Mouse (Mus musculus) CD8-positive naive resting alpha-beta T cell, adult 2 months (primary cell): ENCODE measurements around the gene Chn2.
A peak's percentile ranks its signal among the peaks of the same experiment; 100 is the strongest.

Source experiments
- DNase-seq, 2 experiments: peaks; one replicate each; pipeline ENCODE4 v3.0.0; 2022; ENCODE audit warnings: low read depth in 2 of 2, low spot score in 2 of 2

Chn2 gene

DNA sequence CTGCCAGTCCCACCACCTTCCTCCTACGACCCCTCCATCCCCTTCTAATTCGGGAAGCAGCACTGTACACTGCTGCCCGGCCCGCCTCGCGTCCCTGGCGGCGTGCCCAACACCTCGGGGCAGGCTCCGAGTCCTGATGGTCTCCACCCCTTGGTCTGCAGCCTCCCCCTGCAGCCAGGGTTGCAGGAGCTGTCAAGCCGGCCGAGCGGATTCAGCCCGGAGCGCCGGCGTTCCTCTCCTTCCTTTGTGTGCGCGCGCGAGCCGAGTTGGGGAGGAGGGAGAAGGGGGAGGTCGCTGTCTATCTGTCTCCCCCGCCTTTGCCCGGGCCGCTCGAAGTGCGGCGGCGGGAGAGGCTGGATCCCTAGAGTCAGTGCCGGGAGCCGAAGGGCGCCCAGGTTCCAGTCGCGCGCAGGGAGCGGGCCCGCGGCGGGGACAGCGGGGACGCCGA, at the start of gene Chn2:
Chn2 (plus strand) TSS at position 198 of the 448 bp plus-strand sequence.
- DNase-seq, result peak in 1 of 2 experiments; percentile 11

DNA sequence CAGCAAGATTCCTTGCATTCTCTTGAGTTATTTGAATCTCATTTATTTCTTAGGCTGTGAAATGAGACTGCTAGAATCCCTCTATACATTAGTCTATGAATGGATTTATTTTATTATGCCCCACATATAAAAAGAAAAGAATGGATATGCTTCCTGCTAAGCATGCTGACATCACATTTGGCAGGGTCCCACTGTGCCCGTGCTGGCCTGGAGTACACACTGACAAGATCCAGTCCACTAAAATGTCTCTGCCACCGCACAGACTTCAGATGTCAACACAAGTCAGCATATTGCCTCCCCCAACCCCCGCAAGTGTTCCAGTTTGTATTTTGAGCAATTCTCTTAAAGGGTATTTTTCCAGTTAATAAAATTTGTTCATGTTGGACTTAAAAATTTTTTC, 47.0 kb upstream of the Chn2 start:
- no peak for DNase-seq

DNA sequence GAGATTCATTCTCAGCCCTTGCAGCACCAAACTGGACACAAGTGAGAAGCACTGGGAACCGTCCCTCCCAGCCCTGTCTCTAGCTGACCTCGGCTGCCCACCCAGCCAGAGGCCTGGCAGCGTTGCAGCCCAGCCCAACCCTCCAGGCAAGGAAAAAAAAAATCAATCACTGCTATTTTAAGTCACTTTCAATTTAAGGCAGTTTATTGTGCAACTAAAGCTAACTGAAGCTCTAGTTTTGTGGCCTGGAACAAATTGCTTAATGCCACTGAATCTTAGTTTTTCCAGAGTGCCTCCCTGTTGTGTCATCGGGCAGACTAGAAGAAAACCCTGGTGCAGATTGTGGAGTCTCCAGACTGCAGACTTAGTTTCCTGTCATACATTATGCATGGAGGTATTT, 43.8 kb upstream of the Chn2 start:
- DNase-seq, result no peak

DNA sequence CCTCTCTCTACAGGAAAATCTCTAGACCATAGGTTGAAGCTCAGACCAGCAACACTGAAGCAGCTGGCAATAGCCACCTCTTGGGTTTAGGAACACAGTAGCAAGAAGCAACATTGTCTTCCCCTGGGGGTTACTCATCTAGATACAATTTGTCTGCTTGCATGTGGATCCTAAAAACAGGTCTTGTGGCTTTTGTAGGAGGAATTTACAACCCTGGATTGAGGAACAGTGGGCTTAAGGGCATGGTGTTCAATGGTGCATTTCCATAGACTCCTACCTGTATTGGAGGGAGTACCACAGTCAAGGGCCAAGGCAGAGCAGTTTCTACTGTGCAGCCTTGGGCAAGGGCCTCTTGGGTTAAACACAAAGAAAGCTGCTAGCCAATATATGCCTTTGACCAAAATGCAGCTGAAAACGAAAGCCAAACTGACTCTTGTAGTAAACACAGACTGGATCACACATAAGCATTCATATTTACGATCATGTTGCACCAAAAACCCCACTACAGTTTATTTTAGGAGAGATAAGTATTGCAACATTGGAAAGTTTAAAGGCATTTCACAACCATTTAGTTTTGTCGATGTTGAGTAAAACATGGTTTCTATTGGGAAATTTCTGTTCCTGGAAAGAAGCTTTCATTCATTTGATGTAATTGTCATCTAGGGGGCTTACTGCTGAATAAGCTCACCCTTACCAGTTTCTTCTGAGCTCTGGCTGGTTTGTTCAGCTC, 43.0 kb upstream of the Chn2 start:
- no peak for DNase-seq

DNA sequence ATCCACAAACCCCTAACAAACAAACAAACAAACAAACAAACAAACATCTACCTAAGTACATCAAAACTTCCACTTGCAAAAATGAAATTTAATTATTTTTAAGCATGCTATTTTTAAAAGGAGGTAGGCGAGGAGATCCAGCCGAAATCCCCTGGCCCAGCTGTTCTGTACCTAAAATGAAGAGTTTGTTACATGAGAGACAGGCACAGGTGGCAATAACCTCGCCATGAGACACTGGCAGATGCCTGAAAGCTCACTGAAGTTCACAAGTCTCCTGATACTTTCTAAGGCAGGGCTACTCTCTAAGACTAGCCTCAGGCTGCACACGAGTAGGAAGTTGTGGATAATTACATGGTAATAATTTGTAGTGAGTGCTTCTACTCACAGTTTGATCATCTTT, 34.1 kb upstream of the Chn2 start:
- no peak for DNase-seq

DNA sequence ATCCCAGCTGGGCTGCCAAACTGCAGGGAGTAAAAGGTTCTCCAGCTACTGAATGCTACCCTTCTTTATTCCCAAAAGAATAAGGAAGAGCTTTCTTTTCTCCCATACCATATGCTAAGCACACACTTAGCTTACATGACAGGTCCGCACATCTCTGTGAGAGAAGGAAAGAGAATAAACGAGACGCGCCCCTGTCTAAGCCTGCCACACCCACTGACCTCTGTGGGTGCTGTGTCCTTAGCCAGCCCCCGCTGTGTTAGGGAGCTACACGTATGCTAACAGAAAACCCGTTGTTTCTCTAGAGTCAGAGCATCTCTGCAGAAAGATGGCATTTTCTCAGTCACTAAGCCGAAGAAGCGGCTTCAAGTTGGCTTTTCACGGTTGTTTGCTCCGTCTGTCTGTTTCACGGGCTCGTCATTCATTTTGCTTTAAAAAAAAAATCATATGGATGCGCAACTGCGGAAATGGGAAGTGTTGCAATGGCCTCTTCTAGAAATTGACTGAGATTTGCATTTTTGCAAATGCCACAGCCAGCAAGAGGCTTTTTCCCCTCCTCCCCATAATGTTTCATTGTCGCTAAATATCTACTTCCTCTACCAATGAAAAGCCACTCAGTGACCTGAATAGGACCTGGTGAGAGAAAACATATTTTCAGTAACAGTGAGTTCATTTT, 30.8 kb upstream of the Chn2 start:
- no peak for DNase-seq

DNA sequence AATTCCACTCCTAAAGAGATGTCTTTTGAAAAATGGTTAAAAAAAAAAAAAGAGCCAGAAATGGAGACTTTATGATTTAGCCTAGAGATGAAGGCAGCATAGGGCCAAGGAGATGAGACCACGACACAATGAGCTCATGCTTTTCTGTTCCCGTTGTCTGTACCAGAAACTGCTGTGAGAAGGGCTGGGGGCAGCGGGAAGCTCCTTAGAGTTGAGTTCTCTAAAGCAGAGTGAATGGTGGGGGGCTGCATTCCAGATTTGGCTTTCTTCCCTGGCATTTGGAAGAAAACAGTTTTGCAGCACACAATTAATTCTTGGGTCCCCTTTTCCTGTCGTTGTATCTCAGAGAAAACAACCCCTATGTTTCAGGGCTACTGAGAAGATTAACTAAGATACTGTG, 30.1 kb upstream of the Chn2 start:
- DNase-seq, result no peak

DNA sequence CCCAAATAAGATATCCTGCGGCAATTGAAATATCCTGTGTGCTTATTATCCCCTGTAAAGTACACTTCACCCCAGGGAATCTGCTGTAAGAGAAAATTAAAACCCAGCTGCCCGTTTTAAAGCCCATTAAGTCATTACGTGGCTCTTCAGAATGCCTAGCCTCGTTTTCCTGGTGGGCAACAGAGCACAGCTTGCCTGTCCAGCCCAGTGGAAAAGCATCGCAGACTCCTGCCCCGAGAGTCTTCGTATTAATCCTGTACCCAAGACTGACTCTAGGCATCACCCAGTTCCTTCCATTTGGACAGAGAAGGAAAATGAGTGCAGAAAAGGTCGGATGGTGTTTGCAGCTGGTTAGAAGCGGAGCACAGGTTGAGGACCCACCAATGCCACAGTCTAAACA, 29.0 kb upstream of the Chn2 start:
- DNase-seq, result no peak

DNA sequence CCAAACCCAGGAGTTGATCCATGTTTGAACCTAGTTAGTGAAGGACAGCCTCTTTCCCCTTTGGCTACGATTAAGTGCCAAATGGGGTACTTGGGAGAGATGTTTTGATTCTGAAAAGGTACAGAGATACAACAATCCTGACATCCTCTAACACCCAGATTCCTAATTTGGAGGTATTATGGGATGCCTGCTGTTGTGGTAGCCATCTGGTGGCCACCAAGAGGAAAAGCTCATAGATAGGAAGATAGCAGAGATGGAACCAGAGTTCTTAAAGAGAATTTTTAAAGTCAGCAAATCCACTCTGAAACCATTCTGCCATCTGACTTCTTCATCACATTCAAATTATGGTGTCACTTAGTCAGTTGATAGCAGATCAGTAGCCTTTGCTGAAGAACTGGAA, 27.2 kb upstream of the Chn2 start:
- no peak for DNase-seq

DNA sequence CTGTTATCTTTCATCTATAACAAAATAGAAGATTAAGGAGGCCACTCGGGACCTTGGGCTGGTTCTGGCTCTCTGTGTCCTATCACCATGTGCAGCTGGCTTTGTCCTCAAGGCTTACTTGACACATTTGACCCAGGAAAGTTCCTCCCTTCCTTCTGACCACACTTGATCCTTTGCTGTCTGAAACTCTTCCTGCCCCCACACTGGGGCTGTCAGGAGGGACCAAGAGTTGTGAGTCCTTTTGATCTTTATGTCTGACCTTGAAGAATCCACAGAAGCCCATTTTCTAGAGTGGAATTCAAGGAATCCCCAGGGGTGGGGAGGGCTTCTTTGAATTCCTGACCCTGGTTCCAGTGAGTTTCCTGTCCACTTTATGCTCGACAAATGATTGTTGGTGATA, 21.3 kb upstream of the Chn2 start:
- no peak for DNase-seq

DNA sequence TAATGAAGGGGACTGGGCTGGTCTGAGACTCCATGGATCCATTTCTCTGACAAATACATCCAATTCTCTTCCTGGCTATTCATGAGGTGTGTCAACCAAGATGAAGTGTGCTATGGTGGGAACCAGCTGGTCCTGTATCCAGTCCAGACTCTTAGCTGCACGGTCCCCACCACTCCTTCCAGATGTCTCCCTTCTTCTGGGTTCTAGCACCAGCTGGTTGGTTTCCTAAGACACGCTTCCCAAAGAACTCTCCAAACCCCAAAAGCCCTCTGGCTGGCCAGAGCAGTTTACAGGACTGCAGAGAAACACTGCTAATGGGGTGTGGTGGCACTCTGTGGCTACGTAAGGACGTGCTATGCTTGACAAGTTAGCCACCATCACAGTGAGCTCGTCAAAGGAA, 20.5 kb upstream of the Chn2 start:
- no peak for DNase-seq

DNA sequence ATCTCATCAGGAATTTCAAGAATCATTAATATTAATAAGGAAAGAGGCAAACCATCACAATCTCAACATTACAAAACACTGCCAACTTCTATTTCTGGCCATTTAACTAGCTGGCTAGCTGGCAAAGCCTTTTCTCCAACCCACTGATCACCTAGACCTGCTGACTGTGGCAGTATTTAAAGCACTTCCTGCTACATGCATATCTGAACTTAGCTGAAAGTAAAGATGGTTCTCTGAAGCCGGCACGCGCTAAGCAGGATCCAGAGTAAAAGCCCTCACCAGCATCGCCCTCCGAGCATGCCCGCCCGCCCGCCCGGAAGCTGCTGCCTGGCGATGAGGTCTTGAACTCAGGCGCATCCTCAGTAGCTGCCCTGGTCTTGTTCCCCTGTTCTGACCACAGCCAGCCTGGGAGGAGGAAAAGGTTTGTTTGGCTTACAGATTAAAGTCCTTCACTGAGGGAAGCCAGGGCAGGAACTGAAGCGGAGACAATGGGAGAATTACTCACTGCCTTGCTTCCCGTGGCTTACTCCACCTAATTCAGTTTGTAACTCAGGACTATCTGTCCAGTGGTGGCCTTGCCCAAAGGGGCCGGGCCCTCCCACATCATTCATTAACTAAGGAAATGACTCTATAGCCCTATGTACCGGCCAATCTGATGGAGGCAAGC, 18.1 kb upstream of the Chn2 start:
- no peak for DNase-seq

DNA sequence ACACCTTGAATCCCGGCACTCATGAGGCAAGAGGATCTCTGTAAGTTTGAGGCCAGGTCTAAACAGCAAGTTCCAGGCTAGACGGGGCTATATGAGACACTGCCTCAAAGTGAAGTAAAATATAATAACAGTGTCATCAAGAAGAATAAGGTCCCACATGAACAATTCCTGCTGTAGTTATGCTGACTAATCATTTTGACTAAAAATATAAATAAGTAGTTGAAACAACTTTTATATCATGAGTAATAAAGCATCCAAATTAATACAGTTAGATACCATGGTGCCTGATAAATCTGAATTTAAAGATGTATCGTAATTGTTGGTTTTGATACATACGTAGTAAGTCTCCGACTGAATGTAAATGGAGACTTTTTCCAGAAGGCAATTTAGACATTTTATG, 15.5 kb upstream of the Chn2 start:
- DNase-seq, result no peak

DNA sequence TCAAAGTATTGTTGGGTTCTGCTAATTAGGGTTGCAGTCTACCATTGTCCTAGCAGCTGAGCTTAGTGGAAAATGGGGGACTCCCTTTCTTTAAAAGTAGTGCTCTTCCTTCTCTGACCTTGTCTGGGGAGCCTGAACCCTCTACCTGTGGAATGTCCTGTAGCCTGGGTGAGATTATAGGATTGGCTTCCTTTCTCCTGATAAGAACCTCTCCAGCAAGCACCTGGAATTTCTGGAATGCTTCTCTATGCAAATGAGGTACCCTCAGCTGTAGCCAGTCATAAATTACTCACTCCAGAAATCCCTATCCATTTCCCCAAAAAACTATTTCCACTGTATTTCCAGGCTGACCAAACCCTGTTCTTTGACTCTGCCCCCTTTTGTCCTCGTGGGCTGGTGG, 10.6 kb upstream of the Chn2 start:
- no peak for DNase-seq

DNA sequence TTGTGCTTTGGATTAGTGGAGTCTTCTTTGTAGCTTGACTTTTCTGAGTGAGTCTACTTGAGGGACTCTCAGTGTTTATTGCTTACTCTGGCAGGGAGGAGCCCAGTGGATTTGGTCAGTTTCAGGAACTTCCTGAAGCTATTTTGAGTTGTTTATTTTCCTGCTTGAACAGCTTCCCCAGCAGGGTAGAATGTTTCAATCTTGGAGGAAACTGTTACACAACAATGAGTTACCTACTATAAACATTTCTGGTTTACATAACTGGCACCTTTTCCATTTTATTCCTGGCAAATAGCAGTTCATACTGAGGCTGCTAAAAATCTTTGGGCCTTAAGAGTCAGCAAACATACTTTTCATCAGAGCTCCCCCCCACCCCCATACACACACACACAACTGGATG, 9.0 kb upstream of the Chn2 start:
- no peak for DNase-seq

DNA sequence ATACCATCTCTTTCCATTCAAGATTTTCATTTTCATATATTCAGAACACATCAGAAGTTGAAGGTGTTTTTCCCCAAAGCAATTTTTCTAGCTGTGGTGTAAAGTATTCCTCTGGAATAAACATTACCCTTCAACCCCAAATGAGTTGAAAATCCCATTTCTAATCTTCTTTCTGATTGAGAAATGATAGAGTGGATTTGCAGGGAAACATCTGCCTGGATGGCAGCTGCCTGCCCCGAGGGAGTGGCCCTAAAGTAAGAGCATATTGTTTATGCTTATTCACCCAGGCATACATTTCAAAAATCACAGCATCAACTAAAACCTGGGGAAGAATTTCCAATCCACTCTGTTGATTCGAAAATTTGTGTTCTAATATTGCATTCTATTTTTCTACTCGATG, 8.6 kb upstream of the Chn2 start:
- DNase-seq, result no peak

DNA sequence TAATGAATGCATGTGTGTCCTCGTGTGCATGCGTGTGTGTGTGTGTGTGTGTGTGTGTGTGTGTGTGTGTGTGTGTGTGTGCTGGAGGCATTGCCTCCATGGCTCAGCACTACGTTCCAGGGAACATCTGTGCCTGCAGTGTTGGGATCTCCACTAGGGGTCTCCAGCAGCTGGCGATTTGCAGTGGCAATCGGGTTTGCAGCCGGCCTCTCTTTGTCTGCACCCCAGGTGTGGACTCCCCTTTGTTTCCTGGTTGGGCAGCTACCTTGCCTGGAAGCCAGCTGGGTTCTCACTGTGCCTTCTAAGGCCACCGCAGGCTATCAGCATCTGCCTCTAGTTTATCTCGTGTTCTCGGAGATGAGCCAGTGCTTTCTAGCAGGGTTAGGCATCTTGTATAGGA, 4.9 kb upstream of the Chn2 start:
- DNase-seq, result peak; percentile 23 to 40

DNA sequence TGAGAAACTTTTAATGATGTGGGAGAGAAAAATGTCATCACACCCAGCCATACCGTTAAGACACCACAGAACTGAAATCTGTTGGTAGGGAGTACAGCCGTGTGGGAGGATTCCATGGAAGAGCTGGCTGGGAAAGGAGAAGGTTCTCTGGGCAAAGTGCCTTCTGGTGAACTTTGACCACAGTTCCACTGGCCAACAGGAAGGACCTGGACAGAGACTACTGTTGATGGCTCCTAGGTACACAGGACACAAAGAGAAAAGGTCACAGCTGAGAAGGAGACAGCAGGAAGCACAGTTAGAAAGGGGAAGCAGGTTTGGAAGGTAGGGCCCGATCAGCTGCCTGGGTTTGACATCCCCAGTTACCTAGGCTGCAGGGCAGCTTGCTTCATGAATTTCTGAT, 3.8 kb upstream of the Chn2 start:
- no peak for DNase-seq

DNA sequence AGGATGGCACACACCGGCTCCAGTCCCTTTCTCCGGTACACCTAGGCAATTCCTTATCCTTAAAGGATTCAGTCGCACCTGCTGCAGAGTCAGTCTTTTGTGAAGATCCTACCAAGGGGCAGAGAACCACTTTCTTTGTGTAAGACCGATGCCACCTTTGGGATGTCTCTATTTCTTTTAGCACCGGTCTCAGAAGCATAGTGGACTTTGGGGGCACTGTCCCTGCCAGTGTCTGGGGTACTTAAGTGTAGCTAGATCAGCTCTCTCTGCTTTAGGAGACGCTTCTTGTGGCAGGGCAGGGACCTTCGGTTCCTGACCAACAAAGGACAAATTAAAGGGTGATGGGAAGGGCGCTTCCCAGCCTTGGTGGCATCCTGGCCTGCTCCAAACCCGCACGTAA, 488 bp upstream of the Chn2 start:
- no peak for DNase-seq

DNA sequence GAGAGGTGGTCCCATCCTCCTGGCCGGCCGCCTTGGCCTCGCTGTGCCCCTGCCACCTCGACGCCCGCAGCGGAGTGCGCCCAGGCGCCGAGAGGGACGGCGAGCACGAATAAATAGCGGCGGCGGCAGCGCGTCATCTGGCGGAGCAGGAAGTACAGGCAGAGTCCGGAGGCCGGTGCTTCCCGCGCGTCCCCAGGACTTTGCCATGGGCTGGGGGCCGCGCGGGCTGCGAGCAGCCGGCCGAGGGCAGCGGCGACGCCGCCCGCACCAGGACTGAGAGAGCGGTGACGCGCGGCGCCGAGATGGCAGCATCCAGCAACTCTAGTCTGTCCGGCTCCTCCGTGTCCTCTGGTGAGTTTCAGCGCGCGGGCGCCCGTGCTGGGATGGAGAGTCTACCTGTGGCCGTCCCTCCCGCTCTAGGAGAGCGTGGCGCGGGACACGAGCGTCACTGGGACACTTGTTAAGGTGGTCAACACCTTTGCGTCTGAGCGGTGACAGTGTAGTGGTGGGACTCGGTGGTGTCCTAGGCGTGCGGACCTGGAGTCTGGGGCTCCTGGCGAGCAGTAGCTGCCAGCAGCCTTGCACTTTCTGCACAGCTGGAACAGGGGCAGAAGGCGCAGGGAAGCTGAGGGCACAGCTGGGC, 572 bp downstream of the Chn2 start:
- peak in 1 of 2 experiments; percentile 10 for DNase-seq

DNA sequence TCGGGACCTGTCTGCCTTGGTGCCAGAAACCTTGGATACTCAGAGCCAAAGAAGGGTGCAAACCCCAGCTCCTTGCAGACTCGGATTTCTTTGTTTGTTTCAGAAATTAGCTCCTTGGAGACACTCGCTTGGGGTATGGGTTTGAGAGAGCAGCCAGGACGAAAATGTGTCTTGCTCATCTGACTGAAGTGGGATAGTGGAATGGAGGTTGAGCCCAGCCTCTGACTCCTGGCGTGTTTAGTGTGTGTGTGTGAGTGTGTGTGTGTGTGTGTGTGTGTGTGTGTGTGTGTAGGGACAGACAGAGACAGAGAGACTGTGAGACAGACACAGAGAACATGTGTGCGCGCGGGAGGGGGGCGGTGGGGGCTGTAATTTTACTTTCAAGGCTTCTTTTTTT, 1.1 kb downstream of the Chn2 start:
- DNase-seq, result no peak
